Mouse (Mus musculus) frontal cortex, postnatal 10 days (tissue): ENCODE measurements around the gene Gprc5d.

Source experiments
- DNase-seq, 2 experiments: peaks; one replicate each; pipeline ENCODE4 v3.0.0; 2022; ENCODE audit warnings: low spot score in 2 of 2, mixed read lengths in 1 of 2

Gprc5d gene

DNA sequence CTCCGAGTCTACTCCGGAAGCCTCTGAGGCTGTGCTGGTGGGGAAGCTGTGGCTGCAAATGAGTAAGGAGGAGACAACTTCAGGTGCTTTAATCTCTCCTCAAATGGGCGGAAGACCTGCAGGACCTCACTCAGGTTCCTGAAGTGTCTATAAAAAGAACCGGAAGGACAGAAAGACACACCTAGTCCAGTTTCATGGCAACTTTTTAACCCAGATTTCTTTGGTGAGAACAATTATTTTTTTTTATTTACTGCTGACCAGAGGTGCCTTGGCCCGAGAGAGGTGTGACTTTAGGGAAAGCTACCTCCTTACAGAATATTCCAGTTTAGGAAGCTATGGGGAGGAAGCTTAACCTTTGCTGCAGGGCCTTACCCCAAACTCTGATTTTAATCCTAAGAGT, at the start of gene Gprc5d:
Gene Gprc5d, minus strand, starts transcription at position 101 of the 400 bp plus-strand sequence.
- DNase-seq: no peak

DNA sequence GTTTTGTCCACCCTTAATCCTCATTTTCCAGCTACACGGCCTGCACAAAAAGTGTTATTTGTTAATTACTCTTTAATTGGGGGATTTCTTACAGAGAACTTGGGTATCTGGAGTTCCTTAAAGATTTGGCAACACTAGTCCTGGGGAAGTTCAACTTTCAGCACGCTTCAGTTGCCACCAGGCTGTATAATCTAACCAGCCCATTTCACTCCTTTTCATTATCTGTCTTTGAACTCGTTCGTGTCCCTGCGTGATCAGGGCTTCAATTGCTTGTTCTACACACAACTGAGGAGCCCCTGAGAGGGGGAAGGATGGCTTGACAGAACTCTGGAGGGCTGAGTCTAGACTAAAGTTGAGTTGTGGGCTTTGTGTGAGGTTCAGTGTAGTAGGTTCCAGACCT, 48.6 kb upstream of the Gprc5d start:
- no peak for DNase-seq

DNA sequence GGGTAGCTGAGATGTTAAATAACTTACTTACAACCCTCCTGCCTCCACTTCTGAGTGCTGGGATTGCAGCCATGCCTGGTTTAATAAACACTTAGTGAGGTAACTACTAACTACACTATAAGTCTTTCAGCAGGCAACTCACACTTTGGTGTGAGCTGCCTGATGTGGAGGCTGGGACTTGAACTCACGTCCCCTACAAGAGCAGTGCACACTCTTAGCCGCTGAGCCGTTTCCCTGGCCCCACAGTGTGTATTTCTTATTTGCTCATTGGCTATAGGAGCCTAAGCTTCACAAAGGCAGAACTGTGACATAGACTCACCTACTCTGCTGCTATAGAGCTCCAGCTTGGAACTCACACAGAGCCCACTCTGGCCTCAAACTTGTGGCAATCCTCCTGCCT, 48.2 kb upstream of the Gprc5d start:
- no peak for DNase-seq

DNA sequence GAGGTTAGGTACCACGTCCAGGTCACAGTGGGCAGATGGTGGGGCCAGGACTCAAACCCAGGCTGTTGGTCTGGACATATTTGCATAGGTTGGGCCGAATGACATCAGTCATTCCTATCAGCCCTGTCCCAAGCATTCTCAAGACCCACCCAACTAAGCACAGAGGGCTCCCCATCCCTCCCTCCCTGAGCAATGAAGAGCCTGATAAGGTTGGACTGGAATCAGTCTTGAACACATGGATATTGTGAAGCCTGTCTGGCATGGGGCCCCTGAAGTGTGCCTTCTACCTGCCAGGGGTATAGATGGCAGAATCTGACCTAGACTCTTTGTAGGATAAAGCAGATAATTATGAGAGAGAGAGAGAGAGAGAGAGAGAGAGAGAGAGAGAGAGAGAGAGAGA, 47.6 kb upstream of the Gprc5d start:
- no peak for DNase-seq

DNA sequence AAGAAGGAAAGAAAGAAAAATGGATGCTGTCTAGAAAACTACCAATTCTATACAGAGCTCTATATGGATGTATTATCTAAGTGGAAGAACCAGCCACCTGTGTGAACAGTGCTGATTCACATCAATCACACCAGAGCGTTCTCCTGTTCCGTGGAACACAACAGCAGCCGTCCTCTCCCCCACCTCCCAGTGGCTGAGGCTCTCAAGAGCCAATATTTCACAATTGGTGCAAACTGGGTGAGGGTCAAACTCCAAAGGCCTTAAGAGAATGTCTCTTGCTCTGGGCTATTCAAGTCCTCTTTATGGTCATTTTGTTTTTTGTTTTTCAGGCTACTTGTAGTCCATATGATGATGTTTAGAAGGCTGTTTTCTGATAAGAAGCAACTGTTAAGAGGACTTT, 47.1 kb upstream of the Gprc5d start:
- DNase-seq: no peak

DNA sequence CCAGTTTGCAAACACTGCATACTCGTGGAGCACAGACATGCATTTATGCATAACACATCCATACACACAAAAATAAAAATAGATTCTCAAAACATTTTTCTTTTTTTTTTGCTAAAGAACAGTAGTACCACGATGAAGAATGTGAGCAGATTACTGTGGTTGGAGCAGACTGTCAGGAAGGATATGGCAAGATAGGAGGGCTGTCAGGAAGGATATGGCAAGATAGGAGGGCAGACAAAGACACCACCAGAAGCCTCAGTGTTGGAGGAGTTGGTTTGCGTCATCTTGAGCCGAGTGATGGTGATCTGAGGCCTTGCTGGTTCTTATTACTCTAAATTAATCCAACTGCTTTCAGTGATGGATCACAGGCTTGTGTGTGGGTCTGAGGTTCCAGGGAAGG, 44.8 kb upstream of the Gprc5d start:
- no peak for DNase-seq

DNA sequence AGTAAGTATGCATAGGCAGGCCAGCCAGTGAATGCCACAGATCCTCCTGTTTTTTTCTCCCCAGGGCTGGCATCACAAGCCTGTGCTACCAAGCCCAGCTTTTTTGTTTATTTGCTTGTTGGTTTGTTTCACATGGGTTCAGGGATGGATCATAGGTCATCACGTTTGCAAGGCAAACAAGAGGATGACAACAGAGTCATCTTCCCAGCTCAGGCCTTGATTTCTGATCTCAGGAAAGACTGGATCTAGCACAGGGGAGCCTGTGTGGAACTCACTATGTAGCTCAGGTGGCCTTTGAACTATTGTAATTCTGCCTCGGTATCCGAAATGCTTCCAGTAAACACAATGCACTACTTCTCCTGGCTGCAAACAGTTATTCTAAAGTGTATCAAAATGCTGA, 44.2 kb upstream of the Gprc5d start:
- no peak for DNase-seq

DNA sequence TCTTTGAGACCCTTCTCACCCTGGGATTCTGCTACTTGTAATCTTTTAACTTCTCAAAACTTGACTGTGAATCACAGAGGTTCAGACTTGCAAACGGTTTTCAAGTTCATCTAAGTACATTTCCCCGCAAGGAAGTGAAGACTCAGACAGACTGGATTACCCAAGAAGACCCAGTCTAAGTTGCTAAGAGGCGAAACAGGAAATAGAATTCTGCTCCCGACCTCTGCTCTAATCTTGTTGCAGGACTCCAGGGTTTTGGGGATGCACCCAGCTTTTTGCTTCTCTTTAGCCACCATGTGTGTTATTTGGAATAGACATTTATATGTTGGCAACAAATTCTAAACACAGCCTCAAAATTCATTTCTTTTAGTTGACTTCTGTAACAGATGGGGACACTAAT, 43.3 kb upstream of the Gprc5d start:
- DNase-seq: no peak

DNA sequence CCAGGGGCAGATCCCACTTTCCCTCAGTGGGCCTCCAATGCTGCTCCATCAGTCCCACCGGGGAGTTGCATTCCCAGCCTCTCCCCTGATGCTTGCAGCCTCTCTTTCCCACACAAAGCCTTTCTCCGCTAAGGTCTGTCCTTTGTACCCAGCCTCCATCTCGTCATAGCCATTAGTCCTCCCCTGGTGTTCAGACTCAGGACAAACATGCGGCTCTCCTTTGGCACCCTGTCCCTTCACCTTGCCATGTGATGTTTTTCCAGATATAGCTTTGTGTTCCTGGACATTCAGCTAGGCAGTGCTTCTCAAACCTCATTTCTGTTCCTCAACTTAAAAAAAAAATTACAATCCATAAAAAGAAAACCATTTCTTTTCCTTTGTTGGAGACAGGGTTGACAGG, 40.4 kb upstream of the Gprc5d start:
- no peak for DNase-seq

DNA sequence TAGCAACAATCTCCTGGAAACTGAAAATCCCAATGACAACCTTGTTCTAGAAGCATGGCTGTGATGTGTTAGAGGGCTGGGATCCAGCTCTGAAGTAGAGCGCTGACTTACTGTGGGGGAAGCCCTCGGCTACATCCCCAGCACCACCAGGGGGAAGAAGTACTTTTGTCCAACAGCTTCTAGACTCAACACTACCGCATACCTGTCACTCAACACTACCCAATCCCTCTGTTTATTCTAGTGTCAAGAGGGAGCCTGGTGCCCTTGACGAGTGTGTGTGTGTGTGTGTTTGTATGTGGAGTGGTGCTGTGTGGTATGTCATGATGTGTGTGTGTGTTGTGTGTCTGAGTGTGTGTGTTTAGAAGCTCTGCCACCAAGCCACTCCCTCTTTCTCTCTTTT, 39.4 kb upstream of the Gprc5d start:
- no peak for DNase-seq

DNA sequence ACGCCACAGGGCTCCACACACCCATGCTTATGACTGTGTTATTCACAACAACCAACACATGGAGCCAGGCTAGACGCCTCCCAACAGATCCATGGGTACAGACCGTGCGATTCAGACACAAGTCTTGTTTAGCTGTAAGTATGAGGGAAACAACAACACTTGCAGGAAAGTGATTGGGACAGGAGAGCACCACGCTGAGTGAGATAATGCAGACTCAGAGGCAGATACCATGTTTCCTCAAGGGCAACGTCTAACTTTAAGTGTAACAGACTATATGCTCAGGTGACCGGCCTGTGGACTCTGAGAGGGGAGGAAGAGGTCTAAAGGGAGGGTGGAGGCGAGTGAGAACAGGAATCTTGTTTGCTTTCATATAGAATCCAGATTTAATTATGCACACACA, 38.5 kb upstream of the Gprc5d start:
- no peak for DNase-seq

DNA sequence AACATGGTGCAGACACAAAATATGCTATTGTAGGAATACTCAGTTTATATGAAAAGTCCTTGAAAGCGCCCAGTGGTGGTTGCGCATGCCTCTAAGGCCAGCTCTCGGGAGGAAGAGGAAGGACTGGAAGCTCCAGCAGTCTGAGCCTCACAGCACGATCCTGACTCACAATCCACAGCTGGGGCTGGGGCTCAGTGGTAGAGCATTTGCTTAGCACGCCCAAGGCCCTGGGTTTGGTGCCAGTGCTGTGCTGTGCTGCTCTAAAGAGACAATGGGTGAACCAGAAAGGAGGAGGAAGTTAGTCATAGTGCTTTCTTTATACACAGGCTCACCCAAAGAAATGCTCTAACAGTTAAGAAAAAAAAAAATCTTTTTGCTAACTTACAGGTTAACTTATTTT, 35.6 kb upstream of the Gprc5d start:
- no peak for DNase-seq

DNA sequence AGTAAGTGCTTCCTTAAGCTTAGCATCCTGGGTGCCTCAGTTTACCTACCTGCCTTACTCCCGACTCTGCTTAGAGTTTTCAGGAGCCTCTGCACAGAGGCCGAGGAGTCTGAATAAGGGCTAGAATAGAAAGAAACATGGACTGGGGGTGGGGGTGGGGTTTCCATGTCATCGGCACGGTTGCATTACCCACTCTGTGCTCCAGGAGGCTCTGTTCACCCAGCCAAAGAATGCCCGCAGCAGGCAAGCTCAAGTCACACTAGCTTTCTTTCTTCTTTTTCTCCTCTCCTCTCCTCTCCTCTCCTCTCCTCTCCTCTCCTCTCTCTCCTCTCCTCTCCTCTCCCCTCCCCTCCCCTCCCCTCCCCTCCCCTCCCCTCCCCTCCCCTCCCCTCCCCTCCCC, 32.2 kb upstream of the Gprc5d start:
- no peak for DNase-seq

DNA sequence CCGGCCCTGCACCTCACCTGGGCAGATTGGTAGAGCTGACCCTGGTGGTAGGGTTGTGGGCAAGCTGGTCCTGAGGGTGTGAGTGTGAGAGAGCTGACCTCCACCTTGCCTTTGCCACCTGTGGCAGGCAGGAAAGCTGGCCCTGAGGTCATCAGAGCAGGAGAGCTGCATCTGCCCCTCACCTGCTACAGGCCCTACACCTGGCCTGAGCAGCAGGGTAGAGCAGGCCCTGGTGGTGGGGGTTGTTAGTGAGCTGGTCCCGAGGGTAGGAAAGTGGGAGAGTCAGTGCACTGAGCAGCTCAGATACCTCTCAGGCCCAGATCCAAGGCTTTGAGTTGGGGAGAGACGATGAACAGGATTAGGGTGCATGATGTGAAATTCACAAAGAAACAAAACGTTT, 31.6 kb upstream of the Gprc5d start:
- DNase-seq: no peak

DNA sequence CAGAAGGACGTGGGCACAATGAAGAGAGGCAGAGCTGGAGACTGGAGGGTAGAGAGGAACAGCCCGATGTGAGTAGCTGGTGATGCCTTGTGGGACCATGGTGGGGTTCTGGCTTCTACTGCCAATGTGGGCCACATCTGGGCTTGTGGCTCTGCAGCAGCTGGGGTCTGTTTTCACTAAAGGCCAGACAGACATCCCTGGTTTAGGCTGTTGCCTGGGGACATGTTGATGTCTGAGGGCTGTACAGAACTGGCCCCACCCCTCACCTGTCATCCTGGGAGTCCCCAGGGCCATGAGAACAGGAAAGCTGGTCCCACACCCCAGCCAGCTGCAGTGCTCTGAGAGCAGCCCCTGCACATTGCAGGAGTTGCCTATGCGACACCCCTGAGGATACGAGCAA, 31.1 kb upstream of the Gprc5d start:
- no peak for DNase-seq

DNA sequence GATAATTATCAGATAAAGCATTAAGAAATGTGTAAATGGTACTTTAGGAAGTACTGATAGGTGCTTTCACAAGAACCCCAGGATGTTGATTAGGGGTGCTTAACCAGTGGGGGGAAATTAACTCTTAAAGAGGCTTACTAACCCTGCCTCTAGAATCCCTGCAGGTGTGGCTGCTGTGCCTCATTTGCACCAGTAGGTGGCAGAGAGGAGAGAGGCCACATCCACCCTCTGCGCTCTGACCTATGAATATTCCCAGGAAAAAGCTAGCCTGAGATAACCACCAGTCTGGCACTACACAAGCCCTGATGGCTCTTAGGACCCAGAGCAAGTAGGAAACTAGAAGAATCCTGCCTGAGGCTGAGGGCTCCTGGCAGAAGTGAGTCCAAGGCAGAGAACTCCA, 30.4 kb upstream of the Gprc5d start:
- DNase-seq: no peak

DNA sequence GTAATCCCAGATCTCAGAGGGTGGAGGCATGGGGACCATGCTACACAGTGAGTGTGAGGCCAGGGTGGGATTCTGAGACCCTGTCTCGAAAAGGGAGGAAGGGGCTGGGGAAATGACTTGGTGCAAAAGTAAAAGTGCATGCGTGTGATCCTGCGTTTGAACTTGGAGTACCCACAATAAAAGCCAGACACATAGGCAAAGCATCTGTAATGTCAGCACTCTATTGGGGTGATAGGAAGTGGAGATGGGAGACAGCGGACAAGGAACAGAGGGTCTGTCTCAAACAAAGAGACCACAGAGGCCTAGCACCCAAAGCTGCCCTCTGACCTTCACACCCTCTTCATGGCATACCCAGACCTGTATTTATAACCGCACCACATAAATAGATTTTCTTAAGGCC, 27.9 kb upstream of the Gprc5d start:
- DNase-seq: no peak

DNA sequence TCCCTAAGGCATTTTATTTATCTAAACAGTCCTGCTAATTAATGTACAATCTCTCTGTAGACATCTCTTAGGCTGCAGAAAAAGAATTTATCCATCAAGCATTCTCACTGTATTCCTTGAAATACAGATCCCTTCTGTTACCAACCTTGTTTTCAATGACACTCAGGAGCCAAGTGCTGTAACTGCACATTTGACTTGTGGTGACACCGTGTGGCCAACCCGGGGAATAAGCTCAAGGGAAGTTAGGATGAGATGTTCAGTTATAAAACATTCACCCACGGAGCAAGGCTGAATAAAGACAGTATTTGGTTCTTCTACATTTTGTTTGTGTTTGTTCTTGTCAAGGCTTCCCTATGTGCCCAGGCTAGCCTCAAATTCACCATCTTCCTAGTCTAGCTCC, 26.4 kb upstream of the Gprc5d start:
- DNase-seq: no peak

DNA sequence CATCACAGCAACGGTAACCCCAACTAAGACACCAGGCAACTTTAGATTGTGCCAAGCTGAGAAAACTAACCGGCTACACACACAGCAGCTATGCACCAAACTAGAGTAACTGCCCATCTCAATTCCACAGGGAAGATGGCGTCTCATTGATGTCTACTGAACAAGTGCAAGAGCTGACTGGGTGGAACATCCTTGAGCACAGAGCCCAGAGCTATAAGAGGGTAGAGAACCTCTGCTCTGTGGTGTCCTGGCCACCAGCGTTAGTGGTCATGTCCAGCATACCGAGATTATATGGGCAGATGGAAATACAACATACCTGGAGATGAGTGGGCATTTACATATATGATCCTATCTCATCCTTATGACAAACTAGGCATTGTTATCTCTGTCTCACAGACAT, 25.1 kb upstream of the Gprc5d start:
- no peak for DNase-seq

DNA sequence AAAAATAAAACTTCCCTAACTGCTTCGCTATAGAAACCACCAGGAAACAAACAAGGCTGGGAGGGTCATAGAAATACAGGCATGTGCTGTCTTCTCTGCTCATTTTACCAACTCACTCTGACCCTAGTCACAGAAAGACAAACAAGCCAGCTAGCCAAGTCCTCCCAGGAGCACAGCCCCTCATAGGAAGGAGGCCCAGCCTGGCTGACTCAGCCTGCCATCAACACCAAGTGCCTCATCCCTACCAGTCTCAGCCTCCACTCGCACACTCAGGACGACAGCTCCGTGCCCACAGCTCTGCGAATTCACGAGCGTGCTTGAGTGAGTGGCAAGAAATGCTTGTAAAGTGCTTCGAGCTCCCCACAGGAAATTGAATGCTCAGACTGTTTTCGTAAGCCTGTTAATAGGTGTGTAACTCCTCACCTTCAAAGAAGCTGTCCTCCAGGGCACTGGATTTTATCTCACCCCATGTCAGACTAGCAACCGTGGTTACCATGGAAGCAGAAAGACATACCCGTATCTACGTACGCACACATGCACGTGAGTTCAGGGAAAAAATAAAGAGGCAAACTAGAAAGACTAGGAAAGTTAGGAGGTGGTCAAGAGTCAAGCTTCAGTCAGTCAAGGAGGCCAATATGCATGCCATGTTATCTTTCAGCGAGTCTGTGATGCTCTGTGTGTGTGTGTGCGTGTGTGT, 23.5 kb upstream of the Gprc5d start:
- DNase-seq: no peak

DNA sequence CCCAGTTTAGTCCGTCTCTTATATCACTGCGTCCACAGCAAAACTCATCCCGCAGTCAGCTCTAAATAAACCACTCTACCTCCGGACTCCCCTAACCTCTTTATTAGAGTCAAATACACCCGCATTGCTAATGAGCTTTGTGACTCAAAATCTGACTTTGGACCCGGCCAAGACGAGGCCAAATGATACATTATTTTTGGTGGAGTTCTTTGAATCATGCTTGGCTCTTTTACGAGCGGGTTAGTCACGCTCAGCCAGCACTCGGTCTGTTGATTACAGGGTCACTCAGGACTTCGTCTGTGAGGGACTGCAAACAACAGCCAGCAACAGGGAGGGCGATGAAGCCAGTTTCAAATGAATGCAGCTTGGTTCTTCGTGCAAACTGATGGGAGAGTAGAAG, 20.7 kb upstream of the Gprc5d start:
- no peak for DNase-seq

DNA sequence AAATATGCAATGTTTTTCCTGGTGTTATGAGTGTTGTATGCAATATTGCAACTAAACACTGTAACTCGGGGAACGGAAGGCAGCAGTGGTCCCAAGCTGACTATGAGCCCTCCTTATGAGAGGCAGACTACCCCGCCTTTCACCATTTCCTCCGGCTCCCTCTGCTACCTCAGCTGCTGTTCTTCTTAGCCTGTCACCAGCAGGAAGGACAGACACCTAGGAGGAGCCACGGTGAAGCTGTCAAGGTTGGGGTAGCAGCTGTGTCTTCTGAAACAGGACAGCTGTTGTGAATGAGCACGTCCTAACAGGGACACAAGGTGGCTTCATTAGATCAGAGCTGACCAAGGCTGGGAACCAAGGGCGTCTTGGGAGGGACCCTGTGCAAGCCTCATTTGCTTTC, 20.1 kb upstream of the Gprc5d start:
- no peak for DNase-seq

DNA sequence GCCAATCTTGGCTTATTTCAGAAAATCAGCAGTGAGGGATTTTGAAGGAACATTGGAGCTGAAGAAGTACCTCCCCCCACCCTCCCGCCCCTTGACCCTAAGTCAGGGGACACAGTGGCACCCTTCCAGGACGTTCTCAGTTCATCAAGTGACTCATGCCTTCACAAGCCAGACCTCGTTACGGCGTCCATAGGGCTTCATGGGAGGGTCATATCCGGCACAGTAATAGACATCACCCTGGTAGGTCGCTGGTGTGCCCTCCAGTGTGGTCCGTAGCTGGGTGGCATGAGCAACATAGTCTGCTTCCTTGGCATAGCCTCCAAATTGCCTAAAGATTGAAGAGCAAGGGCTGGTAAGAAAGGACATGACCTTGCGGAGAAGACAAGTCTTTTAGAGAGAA, 19.7 kb upstream of the Gprc5d start:
- DNase-seq: no peak

DNA sequence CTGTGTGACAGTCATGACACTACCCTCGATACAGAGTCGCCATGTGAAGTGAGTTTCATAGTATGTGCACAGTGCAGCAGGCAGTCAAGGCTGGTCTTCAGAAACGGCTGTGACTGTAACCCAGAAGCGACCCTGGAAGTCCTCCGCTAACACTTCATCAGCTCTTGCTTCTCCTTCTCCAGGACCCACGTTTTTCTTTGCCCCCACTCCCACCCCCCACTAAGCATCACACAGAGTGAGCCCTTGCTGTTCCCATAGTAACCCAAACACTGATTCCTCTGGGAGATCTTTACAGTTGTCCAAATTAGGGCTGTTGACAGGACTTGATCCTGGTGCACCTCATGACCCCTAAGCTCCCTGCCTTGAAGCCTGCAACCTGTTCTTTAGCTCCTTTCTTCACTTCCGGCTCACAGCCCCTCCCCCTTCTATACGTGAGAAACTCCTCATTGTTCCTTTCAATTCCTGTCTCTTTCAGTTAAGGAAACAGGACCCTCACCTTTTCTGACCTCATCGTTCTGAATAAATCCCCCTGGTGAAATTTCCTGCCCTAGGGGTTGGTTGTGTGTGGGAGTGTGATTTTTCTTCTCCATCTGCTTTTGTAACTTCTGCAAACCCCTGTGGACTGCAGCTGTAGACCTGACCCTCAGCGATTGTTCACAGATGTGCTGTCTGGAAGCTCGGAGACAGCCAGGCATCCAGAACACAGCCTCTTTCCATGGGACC, 18.5 kb upstream of the Gprc5d start:
- DNase-seq: no peak
